Mouse (Mus musculus): ENCODE results near the gene Stx6. TPM values are rescaled to one million over a fixed set of nuclear protein-coding genes. Genes with fewer than 3 reads are reported as not detected.

The Stx6 gene
- polyA plus RNA-seq, 1 experiment = 32.4 TPM

- 92% methylated on average over 1 of the region's 1 CpGs for WGBS
- no peak overlapping the region for H3K27ac ChIP-seq (ENCODE audit: insufficient read depth, low read depth, low read length)
- H3K4me1 ChIP-seq (ENCODE audit: control insufficient read depth, insufficient read depth, insufficient read length, low read length) = peaks cover 3% of the 10 kb centered on the region; the same call in 1 of the 2 replicates
- no peaks in the 10 kb centered on the region for H3K36me3 ChIP-seq (ENCODE audit: control insufficient read depth, insufficient read depth, low read length)
- TF ChIP-seq POLR2A (IDR thresholded peaks at IDR 0.05; ENCODE audit: low read depth, low read length) (no peak), CTCF (IDR thresholded peaks at IDR 0.05; ENCODE audit: extremely low read depth, insufficient read length, insufficient replicate concordance, low read depth, low read length) (no peak)
- H3K27me3 ChIP-seq (ENCODE audit: control insufficient read depth, insufficient read depth, low read length) = no peaks in the 10 kb centered on the region
- H3K4me3 ChIP-seq (ENCODE audit: low read depth, low read length) = no peak overlapping the region
These were observed 38.8 kb upstream of the Stx6 start for GRCm38 (mm10) chr1:155119719-155120118.

GRCm38 (mm10) chr1:155121977-155122939 is 36.3 kb upstream of the Stx6 start:
- H3K36me3 ChIP-seq (ENCODE audit: control insufficient read depth, insufficient read depth, low read length) = no peaks in the 10 kb centered on the region
- TF ChIP-seq CTCF (IDR thresholded peaks at IDR 0.05; ENCODE audit: extremely low read depth, insufficient read length, insufficient replicate concordance, low read depth, low read length) = no peak
- no peak for TF ChIP-seq POLR2A (IDR thresholded peaks at IDR 0.05; ENCODE audit: low read depth, low read length)
- WGBS = 70% methylated on average over 21 of the region's 21 CpGs
- H3K4me1 ChIP-seq (ENCODE audit: control insufficient read depth, insufficient read depth, insufficient read length, low read length) = peaks cover 3% of the 10 kb centered on the region; the same call in 1 of the 2 replicates
- peak overlapping the region; percentile 16 for H3K27ac ChIP-seq (ENCODE audit: insufficient read depth, low read depth, low read length)
- no peaks in the 10 kb centered on the region for H3K27me3 ChIP-seq (ENCODE audit: control insufficient read depth, insufficient read depth, low read length)
- peak overlapping the region; percentile 16; the same call in 1 of the 2 replicates for H3K4me3 ChIP-seq (ENCODE audit: low read depth, low read length)

- WGBS = 93% methylated on average over 5 of the region's 5 CpGs
These were observed 34.1 kb upstream of the Stx6 start for GRCm38 (mm10) chr1:155124397-155124796.

GRCm38 (mm10) chr1:155126716-155127115 is 31.8 kb upstream of the Stx6 start:
- H3K36me3 ChIP-seq (ENCODE audit: control insufficient read depth, insufficient read depth, low read length) = no peaks in the 10 kb centered on the region
- H3K27ac ChIP-seq (ENCODE audit: insufficient read depth, low read depth, low read length) = no peak overlapping the region
- TF ChIP-seq POLR2A (IDR thresholded peaks at IDR 0.05; ENCODE audit: low read depth, low read length) (no peak), CTCF (IDR thresholded peaks at IDR 0.05; ENCODE audit: extremely low read depth, insufficient read length, insufficient replicate concordance, low read depth, low read length) (no peak)
- no peaks in the 10 kb centered on the region for H3K27me3 ChIP-seq (ENCODE audit: control insufficient read depth, insufficient read depth, low read length)
- H3K4me3 ChIP-seq (ENCODE audit: low read depth, low read length) = no peak overlapping the region
- WGBS = 70% methylated on average over 5 of the region's 5 CpGs
- H3K4me1 ChIP-seq (ENCODE audit: control insufficient read depth, insufficient read depth, insufficient read length, low read length) = no peaks in the 10 kb centered on the region

More at GRCm38 (mm10) chr1:155124397-155124796, 34.1 kb upstream of the Stx6 start:
- Histone ChIP-seq H3K27me3 (ENCODE audit: control insufficient read depth, insufficient read depth, low read length) (no peaks in the 10 kb centered on the region), H3K4me3 (ENCODE audit: low read depth, low read length) (no peak overlapping the region), H3K36me3 (ENCODE audit: control insufficient read depth, insufficient read depth, low read length) (no peaks in the 10 kb centered on the region), H3K4me1 (ENCODE audit: control insufficient read depth, insufficient read depth, insufficient read length, low read length) (no peaks in the 10 kb centered on the region), H3K27ac (ENCODE audit: insufficient read depth, low read depth, low read length) (no peak overlapping the region)
- TF ChIP-seq POLR2A (IDR thresholded peaks at IDR 0.05; ENCODE audit: low read depth, low read length) = no peak
- no peak for TF ChIP-seq CTCF (IDR thresholded peaks at IDR 0.05; ENCODE audit: extremely low read depth, insufficient read length, insufficient replicate concordance, low read depth, low read length)

- 60% methylated on average over 5 of the region's 5 CpGs for WGBS
- H3K27me3 ChIP-seq (ENCODE audit: control insufficient read depth, insufficient read depth, low read length) = no peaks in the 10 kb centered on the region
- no peak overlapping the region for H3K27ac ChIP-seq (ENCODE audit: insufficient read depth, low read depth, low read length)
- no peaks in the 10 kb centered on the region for H3K36me3 ChIP-seq (ENCODE audit: control insufficient read depth, insufficient read depth, low read length)
- H3K4me3 ChIP-seq (ENCODE audit: low read depth, low read length) = no peak overlapping the region
- H3K4me1 ChIP-seq (ENCODE audit: control insufficient read depth, insufficient read depth, insufficient read length, low read length) = no peaks in the 10 kb centered on the region
- TF ChIP-seq CTCF (IDR thresholded peaks at IDR 0.05; ENCODE audit: extremely low read depth, insufficient read length, insufficient replicate concordance, low read depth, low read length) (no peak), POLR2A (IDR thresholded peaks at IDR 0.05; ENCODE audit: low read depth, low read length) (no peak)
These were observed 31.0 kb upstream of the Stx6 start for GRCm38 (mm10) chr1:155127429-155127934.

GRCm38 (mm10) chr1:155134866-155135265 is 23.6 kb upstream of the Stx6 start:
- Histone ChIP-seq H3K27ac (ENCODE audit: insufficient read depth, low read depth, low read length) (no peak overlapping the region), H3K4me1 (ENCODE audit: control insufficient read depth, insufficient read depth, insufficient read length, low read length) (no peaks in the 10 kb centered on the region), H3K4me3 (ENCODE audit: low read depth, low read length) (no peak overlapping the region), H3K36me3 (ENCODE audit: control insufficient read depth, insufficient read depth, low read length) (no peaks in the 10 kb centered on the region), H3K27me3 (ENCODE audit: control insufficient read depth, insufficient read depth, low read length) (no peaks in the 10 kb centered on the region)
- 79% methylated on average over 8 of the region's 8 CpGs for WGBS
- TF ChIP-seq CTCF (IDR thresholded peaks at IDR 0.05; ENCODE audit: extremely low read depth, insufficient read length, insufficient replicate concordance, low read depth, low read length) (no peak), POLR2A (IDR thresholded peaks at IDR 0.05; ENCODE audit: low read depth, low read length) (no peak)

- no peaks in the 10 kb centered on the region for H3K4me1 ChIP-seq (ENCODE audit: control insufficient read depth, insufficient read depth, insufficient read length, low read length)
- no peak overlapping the region for H3K27ac ChIP-seq (ENCODE audit: insufficient read depth, low read depth, low read length)
- no peak overlapping the region for H3K4me3 ChIP-seq (ENCODE audit: low read depth, low read length)
- no peaks in the 10 kb centered on the region for H3K36me3 ChIP-seq (ENCODE audit: control insufficient read depth, insufficient read depth, low read length)
- H3K27me3 ChIP-seq (ENCODE audit: control insufficient read depth, insufficient read depth, low read length) = no peaks in the 10 kb centered on the region
- 68% methylated on average over 7 of the region's 7 CpGs for WGBS
- no peak for TF ChIP-seq POLR2A (IDR thresholded peaks at IDR 0.05; ENCODE audit: low read depth, low read length)
- no peak for TF ChIP-seq CTCF (IDR thresholded peaks at IDR 0.05; ENCODE audit: extremely low read depth, insufficient read length, insufficient replicate concordance, low read depth, low read length)
These were observed 19.7 kb upstream of the Stx6 start for GRCm38 (mm10) chr1:155138795-155139194.
